Mouse (Mus musculus) olfactory bulb, adult 2 months (tissue): Measurements from ENCODE around the gene Rps28.

Experiments
- CTCF ChIP-seq: fragments of 200-500 bp; IDR thresholded peaks from 2 replicates; pipeline ENCODE4 v1.5.1; 2012; ENCODE audit warnings: low read depth, mild to moderate bottlenecking, low read length, moderate library complexity; ENCODE audit not compliant: insufficient read depth
- POLR2A ChIP-seq: fragments of 200-500 bp; IDR thresholded peaks from 2 replicates; pipeline ENCODE4 v1.6.1; 2012; ENCODE audit warnings: mild to moderate bottlenecking, low read depth, low read length, moderate library complexity; ENCODE audit not compliant: insufficient read depth

- TF ChIP-seq CTCF (no peak), POLR2A (no peak)
Measured at GRCm38 (mm10) chr17:33817969-33818643, 6.3 kb downstream of the Rps28 start.
